Mouse (Mus musculus): ENCODE measurements at regions not wholly inside any gene's neighbourhood (a gene's known extent, or its start where the extent isn't known, plus 50 kb on each side); places are given as distances from the start of the nearest gene placed in this dataset.
A peak's percentile ranks its signal among the peaks of the same experiment; 100 is the strongest.

GRCm38 (mm10) chr4:124053340-124054038 is 135.7 kb upstream of the 4930535I16Rik start:
- DNase-seq: no peak

DNA sequence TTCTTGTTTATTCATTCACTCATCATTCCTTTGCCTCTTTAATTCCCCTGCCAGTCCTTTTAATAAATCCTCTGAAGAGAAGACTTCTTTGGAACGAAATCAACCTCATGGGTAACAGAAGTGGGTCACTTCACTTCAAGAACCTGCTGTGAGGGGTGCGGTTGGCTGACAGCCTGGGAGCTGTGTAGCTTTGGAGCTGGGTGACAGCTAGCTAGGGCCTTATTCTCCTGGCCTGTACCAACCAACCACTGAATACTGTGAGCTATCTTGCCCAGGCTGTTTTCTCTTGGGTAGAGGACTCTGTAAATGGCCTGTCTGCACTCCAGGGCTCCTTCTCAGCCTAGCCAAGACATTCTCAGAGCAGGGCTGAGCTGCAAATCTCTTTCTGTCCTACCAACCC is 134.6 kb upstream of the 4930535I16Rik start:
- no peak for DNase-seq

GRCm38 (mm10) chr4:124048348-124048831 is 130.6 kb upstream of the 4930535I16Rik start:
- peak; percentile 66 for DNase-seq

DNA sequence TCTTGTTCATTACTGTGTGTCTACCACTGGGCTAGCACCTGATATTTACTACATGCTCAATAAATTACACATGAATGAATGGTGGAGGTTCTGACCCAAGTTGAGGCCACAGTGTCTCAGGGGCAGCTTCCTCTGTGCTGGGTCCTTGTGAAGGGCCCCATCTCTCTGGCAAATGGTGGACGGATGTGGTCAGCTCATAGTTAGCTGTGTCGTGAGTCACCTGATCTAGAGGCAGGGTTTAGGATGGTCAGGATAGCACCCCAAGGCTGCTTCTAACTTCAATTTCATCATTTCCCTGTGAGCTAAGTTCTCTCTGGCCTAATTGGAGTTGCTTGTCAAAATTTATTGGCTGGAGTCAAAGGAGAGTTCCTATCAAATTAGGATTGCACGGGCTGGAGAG is 130.1 kb upstream of the 4930535I16Rik start:
- DNase-seq: no peak

- no peak for DNase-seq
Measured at GRCm38 (mm10) chr4:124036483-124036882, 118.7 kb upstream of the 4930535I16Rik start.

GRCm38 (mm10) chr4:124035657-124036061 is 117.8 kb upstream of the 4930535I16Rik start:
- DNase-seq: peak; percentile 61

GRCm38 (mm10) chr4:124035192-124035591 is 117.4 kb upstream of the 4930535I16Rik start:
- DNase-seq: peak; percentile 54

- DNase-seq: no peak
Measured at GRCm38 (mm10) chr4:124028061-124028460, 110.2 kb upstream of the 4930535I16Rik start.

GRCm38 (mm10) chr4:124016401-124016800 is 98.6 kb upstream of the 4930535I16Rik start:
- DNase-seq: no peak

GRCm38 (mm10) chr4:124015323-124015722 is 97.5 kb upstream of the 4930535I16Rik start:
- no peak for DNase-seq

GRCm38 (mm10) chr4:124012406-124012805 is 94.6 kb upstream of the 4930535I16Rik start:
- no peak for DNase-seq

GRCm38 (mm10) chr4:124008725-124009124 is 90.9 kb upstream of the 4930535I16Rik start:
- DNase-seq: no peak

DNA sequence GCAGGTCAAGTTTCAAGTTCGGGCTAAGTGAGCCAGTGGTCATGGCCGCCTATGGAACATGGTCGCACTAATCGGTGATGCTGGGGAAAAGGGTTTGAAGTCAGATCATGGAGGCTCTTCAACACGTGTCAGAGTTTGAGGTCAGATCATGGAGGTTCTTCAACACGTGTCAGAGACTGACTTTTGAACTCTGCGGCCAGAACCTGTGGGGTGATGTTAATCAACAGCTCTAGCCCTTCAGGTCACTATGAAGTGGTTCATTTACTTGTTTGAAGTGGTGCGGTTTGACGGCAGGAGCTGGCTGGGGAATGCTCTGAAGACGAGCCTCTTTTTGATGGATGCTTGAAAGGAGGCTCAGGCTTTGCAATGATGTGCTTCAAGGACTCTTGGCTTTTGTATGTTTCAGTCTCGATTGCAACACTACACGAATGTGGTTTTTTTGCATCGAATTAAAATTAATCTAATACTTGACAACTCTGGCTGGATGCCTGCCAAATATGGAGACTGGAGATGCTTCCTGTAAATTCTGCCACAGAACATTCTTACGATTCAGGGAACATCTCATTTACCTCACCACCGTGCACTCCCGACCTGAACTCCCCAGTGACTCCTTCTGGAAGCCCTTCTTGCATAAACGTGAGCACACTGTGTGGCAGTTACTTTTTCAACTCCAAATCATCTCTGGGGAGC is 87.9 kb upstream of the 4930535I16Rik start:
- no peak for DNase-seq

GRCm38 (mm10) chr4:124002760-124003159 is 84.9 kb upstream of the 4930535I16Rik start:
- no peak for DNase-seq

- DNase-seq: no peak
Measured at GRCm38 (mm10) chr4:124002105-124002504, 84.3 kb upstream of the 4930535I16Rik start.

GRCm38 (mm10) chr4:123995815-123996214 is 78.0 kb upstream of the 4930535I16Rik start:
- no peak for DNase-seq

- DNase-seq: peak; percentile 27
Measured at GRCm38 (mm10) chr4:123991223-123991622, 73.4 kb upstream of the 4930535I16Rik start.

DNA sequence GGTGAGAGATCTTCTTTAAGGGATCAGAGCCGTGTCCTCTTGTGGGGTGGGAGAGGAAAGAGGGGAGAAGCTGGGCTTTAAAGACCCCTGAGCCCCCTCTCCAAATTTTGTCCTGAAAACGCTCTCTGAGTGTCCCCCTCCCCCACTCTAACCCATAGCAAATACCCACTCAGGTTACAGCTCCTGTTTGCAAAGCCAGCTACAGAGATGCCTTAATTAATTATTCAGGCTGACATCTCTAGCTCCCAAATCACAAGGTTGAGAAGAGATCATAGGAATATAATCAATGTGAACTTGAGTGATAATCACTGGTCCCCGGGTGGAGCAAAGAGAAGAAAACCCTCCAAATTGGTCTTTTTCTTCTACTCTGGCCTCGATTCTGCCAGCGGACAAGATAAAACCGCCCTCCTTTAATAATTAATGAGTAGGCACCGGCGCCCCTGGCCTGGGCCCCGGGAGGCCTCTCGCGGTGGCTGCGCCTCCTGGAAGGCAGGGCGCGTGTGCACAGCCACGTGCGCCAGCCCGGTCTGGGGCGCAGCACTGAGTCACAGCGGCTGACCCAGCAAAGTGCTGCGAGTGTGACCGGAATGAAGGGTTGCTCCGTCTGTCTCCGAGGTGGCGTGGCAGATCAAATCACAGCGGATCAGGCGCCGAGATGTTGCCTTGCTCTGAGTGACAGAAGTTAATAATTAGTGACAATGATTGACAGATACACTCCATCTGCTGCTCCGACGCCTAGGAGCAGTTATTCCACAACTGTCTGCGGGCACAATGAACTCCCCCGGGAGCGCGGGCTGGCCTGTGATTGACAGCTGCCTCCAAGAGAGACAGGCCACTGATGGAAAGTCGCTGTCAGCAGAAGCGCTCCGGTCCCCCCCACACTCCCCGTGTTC is 72.7 kb upstream of the 4930535I16Rik start:
- peak; percentile 78 for DNase-seq
